Mouse (Mus musculus) stomach, postnatal 0 days (tissue): ENCODE data around the gene Zfp740. TPM values are rescaled to one million over a fixed set of nuclear protein-coding genes. Genes with fewer than 3 reads are reported as not detected.

ENCODE experiments used
- ATAC-seq: fragments of 200-750 bp; cut with Nextera tagmentation; 2 replicates; pipeline ENCODE4 v1.8.0; 2017; ENCODE audit not compliant: low FRiP score, low TSS enrichment
- DNase-seq: peaks from one replicate; pipeline ENCODE4 v3.0.0-alpha.2; 2016; ENCODE audit warnings: low spot score
- H3K27ac ChIP-seq: fragments of 300-500 bp; sonication (generic); replicated peaks from 2 replicates; pipeline ENCODE4 v1.5.1; 2014; ENCODE audit warnings: mild to moderate bottlenecking, control low read depth
- H3K27me3 ChIP-seq: fragments of 300-500 bp; sonication (generic); 2 replicates; pipeline ENCODE4 v1.6.1; 2014; ENCODE audit warnings: low read length; ENCODE audit not compliant: control insufficient read depth, insufficient read depth
- H3K36me3 ChIP-seq: fragments of 300-500 bp; sonication (generic); 2 replicates; pipeline ENCODE4 v1.6.1; 2014; ENCODE audit warnings: low read length, mixed read lengths; ENCODE audit not compliant: control insufficient read depth, insufficient read depth
- H3K4me1 ChIP-seq: fragments of 300-500 bp; sonication (generic); replicated peaks from 2 replicates; pipeline ENCODE4 v1.6.1; 2014; ENCODE audit warnings: antibody characterized with exemption; ENCODE audit not compliant: control insufficient read depth, insufficient read depth
- H3K4me2 ChIP-seq: fragments of 300-500 bp; sonication (generic); replicated peaks from 2 replicates; pipeline ENCODE4 v1.6.1; 2014; ENCODE audit warnings: low read depth, mild to moderate bottlenecking, control low read depth, moderate library complexity
- H3K4me3 ChIP-seq: fragments of 300-500 bp; sonication (generic); 2 replicates; pipeline ENCODE4 v1.5.1; 2014; ENCODE audit warnings: low read depth, low read length, control low read depth
- H3K9ac ChIP-seq: fragments of 300-500 bp; sonication (generic); 2 replicates; pipeline ENCODE4 v1.6.1; 2014; ENCODE audit warnings: mild to moderate bottlenecking, low read length, control low read depth, mixed read lengths
- H3K9me3 ChIP-seq: fragments of 300-500 bp; sonication (generic); 2 replicates; pipeline ENCODE4 v1.6.1; 2016; ENCODE audit warnings: low read length; ENCODE audit not compliant: control insufficient read depth
- CTCF ChIP-seq: IDR thresholded peaks from 2 replicates; pipeline ENCODE4 v1.5.1; 2016; ENCODE audit warnings: antibody characterized with exemption, low read depth, mild to moderate bottlenecking, moderate library complexity
- EP300 ChIP-seq: optimal IDR thresholded peaks from 2 replicates; pipeline ENCODE3; 2016; ENCODE audit warnings: antibody characterized with exemption
- WGBS: fragments of 180-500 bp; shearing (Covaris S2); extraction: QIAGEN DNeasy Blood & Tissue Kit; methylation state at CpG from one replicate; pipeline ENCODE4 v1.1.7; 2014; 5-methylcytosine and 5-hydroxymethylcytosine counted together
- polyA plus RNA-seq: library from polyadenylated mRNA; unstranded; fragments of >200 nt; fragmentation: Nextera tagmentation; extraction: Ambion mirVana; gene quantifications from 2 replicates; pipeline ENCODE4 v1.2.1, GENCODE M21; 2015

The Zfp740 gene
- polyA plus RNA-seq, 1 experiment from 2014 or later = 20.2 TPM

- no peak for ATAC-seq
- no peaks in the 10 kb centered on the region for H3K9me3 ChIP-seq
- no peak for TF ChIP-seq EP300
- no peak for TF ChIP-seq CTCF
These were observed 4.3 kb downstream of the Zfp740 start for GRCm38 (mm10) chr15:102207351-102207750.

GRCm38 (mm10) chr15:102208092-102208561, 5.1 kb downstream of the Zfp740 start:
- H3K36me3 ChIP-seq = peaks cover 36% of the 10 kb centered on the region
- no peaks in the 10 kb centered on the region for H3K27me3 ChIP-seq
- H3K4me3 ChIP-seq = no peak overlapping the region
- no peak overlapping the region for H3K9ac ChIP-seq
- DNase-seq (no peak), ATAC-seq (no peak)
- 67% methylated on average over 9 of the region's 9 CpGs for WGBS
- H3K9me3 ChIP-seq = no peaks in the 10 kb centered on the region
- TF ChIP-seq CTCF (no peak), EP300 (no peak)
- H3K4me2 ChIP-seq = no peak overlapping the region
- no peak overlapping the region for H3K27ac ChIP-seq
- no peaks in the 10 kb centered on the region; the same call in 1 of the 2 replicates for H3K4me1 ChIP-seq

More at GRCm38 (mm10) chr15:102207351-102207750, 4.3 kb downstream of the Zfp740 start:
- Histone ChIP-seq H3K27me3 (no peaks in the 10 kb centered on the region), H3K4me3 (no peak overlapping the region), H3K9ac (no peak overlapping the region), H3K4me2 (no peak overlapping the region), H3K36me3 (peaks cover 31% of the 10 kb centered on the region), H3K4me1 (no peaks in the 10 kb centered on the region; the same call in 1 of the 2 replicates), H3K27ac (no peak overlapping the region)
- WGBS = 71% methylated on average over 3 of the region's 3 CpGs
- no peak for DNase-seq

GRCm38 (mm10) chr15:102209114-102209513, 6.1 kb downstream of the Zfp740 start:
- 92% methylated on average over 8 of the region's 8 CpGs for WGBS
- Histone ChIP-seq H3K36me3 (peaks cover 42% of the 10 kb centered on the region), H3K4me3 (no peak overlapping the region), H3K27ac (no peak overlapping the region), H3K9ac (no peak overlapping the region), H3K4me2 (no peak overlapping the region), H3K9me3 (no peaks in the 10 kb centered on the region), H3K27me3 (no peaks in the 10 kb centered on the region), H3K4me1 (no peaks in the 10 kb centered on the region; the same call in 1 of the 2 replicates)
- TF ChIP-seq EP300 (no peak), CTCF (no peak)
- ATAC-seq = no peak
- DNase-seq = no peak

- Histone ChIP-seq H3K36me3 (peaks cover 41% of the 10 kb centered on the region), H3K9ac (no peak overlapping the region), H3K4me3 (no peak overlapping the region), H3K4me1 (no peaks in the 10 kb centered on the region; the same call in 1 of the 2 replicates), H3K4me2 (no peak overlapping the region), H3K27me3 (no peaks in the 10 kb centered on the region), H3K9me3 (no peaks in the 10 kb centered on the region), H3K27ac (no peak overlapping the region)
- TF ChIP-seq CTCF (no peak), EP300 (no peak)
- no peak for ATAC-seq
- DNase-seq = no peak
- 91% methylated on average over 4 of the region's 4 CpGs for WGBS
These were observed 7.8 kb downstream of the Zfp740 start for GRCm38 (mm10) chr15:102210816-102211215.

GRCm38 (mm10) chr15:102211895-102212294, 8.8 kb downstream of the Zfp740 start:
- no peaks in the 10 kb centered on the region for H3K9me3 ChIP-seq
- peaks cover 38% of the 10 kb centered on the region for H3K36me3 ChIP-seq
- no peak overlapping the region for H3K9ac ChIP-seq
- no peaks in the 10 kb centered on the region for H3K27me3 ChIP-seq
- no peaks in the 10 kb centered on the region for H3K4me1 ChIP-seq
- no peak for DNase-seq
- H3K4me2 ChIP-seq = no peak overlapping the region
- TF ChIP-seq CTCF (no peak), EP300 (no peak)
- H3K27ac ChIP-seq = no peak overlapping the region
- no peak for ATAC-seq
- H3K4me3 ChIP-seq = no peak overlapping the region
- 79% methylated on average over 6 of the region's 6 CpGs for whole genome bisulfite sequencing

- ATAC-seq (no peak), DNase-seq (no peak)
- WGBS = 49% methylated on average over 2 of the region's 2 CpGs
- no peak overlapping the region for H3K9ac ChIP-seq
- no peaks in the 10 kb centered on the region for H3K9me3 ChIP-seq
- no peaks in the 10 kb centered on the region for H3K27me3 ChIP-seq
- H3K36me3 ChIP-seq = peaks cover 29% of the 10 kb centered on the region
- no peak overlapping the region for H3K27ac ChIP-seq
- no peaks in the 10 kb centered on the region for H3K4me1 ChIP-seq
- no peak overlapping the region for H3K4me2 ChIP-seq
- TF ChIP-seq EP300 (no peak), CTCF (no peak)
- H3K4me3 ChIP-seq = no peak overlapping the region
These were observed 11.1 kb downstream of the Zfp740 start for GRCm38 (mm10) chr15:102214132-102214531.
